Mouse (Mus musculus) CH12.LX (cell line): Measurements from ENCODE around the gene Sept4. TPM values are rescaled to one million over a fixed set of nuclear protein-coding genes. Genes with fewer than 3 reads are reported as not detected.

ENCODE experiments used
- DNase-seq: peaks from one replicate; pipeline ENCODE4 v3.0.0-alpha.2; 2013; ENCODE audit errors: extremely low read depth
- H3K27ac ChIP-seq: 2 replicates; pipeline ENCODE4 v1.5.1; 2012; ENCODE audit warnings: low read depth, mild to moderate bottlenecking, control low read depth, moderate library complexity; ENCODE audit not compliant: insufficient read depth
- H3K27me3 ChIP-seq: replicated peaks from 2 replicates; pipeline ENCODE3; 2012; ENCODE audit warnings: inconsistent platforms
- H3K36me3 ChIP-seq, 2 experiments: replicated peaks in 1 of 2; 2 replicates each; pipeline versions ENCODE3 to v1.6.1; 2012; ENCODE audit warnings: inconsistent platforms in 1 of 2, low read length in 1 of 2, mild to moderate bottlenecking in 1 of 2, mixed read lengths in 1 of 2, moderate library complexity in 1 of 2; ENCODE audit not compliant: control insufficient read depth in 1 of 2, insufficient read depth in 1 of 2
- H3K4me1 ChIP-seq, 2 experiments: 2 replicates each; pipeline ENCODE4 v1.6.1; 2012; ENCODE audit warnings: inconsistent platforms in 1 of 2, moderate library complexity in 1 of 2; ENCODE audit not compliant: insufficient read depth in 2 of 2, control insufficient read depth in 1 of 2
- H3K4me2 ChIP-seq: 2 replicates; pipeline ENCODE4 v1.6.1; 2012; ENCODE audit warnings: low read depth, mild to moderate bottlenecking, control low read depth; ENCODE audit not compliant: poor library complexity, insufficient read depth, severe bottlenecking
- H3K4me3 ChIP-seq, 3 experiments: fragments of 150-350 bp in 1 of 3; sonication (generic) in 1 of 3; replicated peaks in 1 of 3; 2 replicates each; pipeline versions ENCODE3 to v1.5.1; 2011 to 2012; ENCODE audit warnings: low read depth in 2 of 3, low read length in 2 of 3, mild to moderate bottlenecking in 2 of 3, moderate library complexity in 2 of 3, control low read depth in 1 of 3, improper control_type of control experiment in 1 of 3, inconsistent platforms in 1 of 3, mixed read lengths in 1 of 3; ENCODE audit not compliant: poor library complexity in 1 of 3
- H3K79me2 ChIP-seq: replicated peaks from 2 replicates; pipeline ENCODE4 v1.6.1; 2012; ENCODE audit warnings: mild to moderate bottlenecking, moderate library complexity; ENCODE audit not compliant: control insufficient read depth, poor library complexity, insufficient read depth, severe bottlenecking; ENCODE audit errors: extremely low read depth
- H3K9ac ChIP-seq: 2 replicates; pipeline ENCODE4 v1.6.1; 2012; ENCODE audit warnings: low read depth, mild to moderate bottlenecking, control low read depth, moderate library complexity; ENCODE audit not compliant: insufficient read depth
- H3K9me3 ChIP-seq: replicated peaks from 2 replicates; pipeline ENCODE3; 2012; ENCODE audit warnings: low read length, inconsistent platforms, mixed read lengths
- CHD1 ChIP-seq: IDR thresholded peaks from 2 replicates; pipeline ENCODE4 v1.6.1; 2012; ENCODE audit warnings: low read depth, low read length, improper control_type of control experiment, inconsistent platforms
- CHD2 ChIP-seq: IDR thresholded peaks from 2 replicates; pipeline ENCODE4 v1.6.1; 2011; ENCODE audit warnings: low read length, improper control_type of control experiment
- CTCF ChIP-seq, 2 experiments: IDR thresholded peaks in 1 of 2; conservative IDR thresholded peaks in 1 of 2; 2 replicates each; pipeline ENCODE4 v1.5.1; 2011 to 2012; ENCODE audit warnings: low read depth in 2 of 2, low read length in 2 of 2, improper control_type of control experiment in 1 of 2, inconsistent platforms in 1 of 2, mild to moderate bottlenecking in 1 of 2, moderate library complexity in 1 of 2
- E2F4 ChIP-seq: IDR thresholded peaks from 2 replicates; pipeline ENCODE4 v1.6.1; 2011; ENCODE audit warnings: low read depth, low read length, improper control_type of control experiment; ENCODE audit not compliant: insufficient replicate concordance
- ELF1 ChIP-seq: IDR thresholded peaks from 2 replicates; pipeline ENCODE4 v1.6.1; 2014; ENCODE audit warnings: low read depth, mild to moderate bottlenecking, inconsistent platforms, low read length, improper control_type of control experiment
- EP300 ChIP-seq: IDR thresholded peaks from 2 replicates; pipeline ENCODE4 v1.6.1; 2011; ENCODE audit warnings: low read length, improper control_type of control experiment
- ETS1 ChIP-seq: conservative IDR thresholded peaks from 2 replicates; pipeline ENCODE4 v1.6.1; 2012; ENCODE audit warnings: low read depth, mild to moderate bottlenecking, inconsistent platforms, low read length, improper control_type of control experiment, moderate library complexity
- GABPA ChIP-seq: IDR thresholded peaks from 2 replicates; pipeline ENCODE4 v1.6.1; 2012; ENCODE audit warnings: low read depth, low read length, improper control_type of control experiment, inconsistent platforms; ENCODE audit not compliant: insufficient replicate concordance
- IRF4 ChIP-seq: IDR thresholded peaks from 2 replicates; pipeline ENCODE4 v1.6.1; 2014; ENCODE audit warnings: low read depth, mild to moderate bottlenecking, inconsistent platforms, low read length, improper control_type of control experiment
- JUN ChIP-seq: IDR thresholded peaks from 2 replicates; pipeline ENCODE4 v1.6.1; 2011; ENCODE audit warnings: low read depth, mild to moderate bottlenecking, low read length, improper control_type of control experiment, moderate library complexity; ENCODE audit not compliant: insufficient read depth
- JUND ChIP-seq: conservative IDR thresholded peaks from 2 replicates; pipeline ENCODE4 v1.6.1; 2011; ENCODE audit warnings: low read depth, low read length, improper control_type of control experiment
- MAX ChIP-seq: IDR thresholded peaks from 2 replicates; pipeline ENCODE4 v1.6.1; 2011; ENCODE audit warnings: low read length, improper control_type of control experiment
- MAZ ChIP-seq: IDR thresholded peaks from 2 replicates; pipeline ENCODE4 v1.6.1; 2012; ENCODE audit warnings: low read depth, mild to moderate bottlenecking, inconsistent platforms, low read length, improper control_type of control experiment, moderate library complexity
- MEF2A ChIP-seq: IDR thresholded peaks from 2 replicates; pipeline ENCODE4 v1.6.1; 2014; ENCODE audit warnings: low read depth, mild to moderate bottlenecking, inconsistent platforms, low read length, improper control_type of control experiment, borderline replicate concordance
- MXI1 ChIP-seq: IDR thresholded peaks from 2 replicates; pipeline ENCODE4 v1.6.1; 2011; ENCODE audit warnings: mild to moderate bottlenecking, low read depth, low read length, improper control_type of control experiment
- NELFE ChIP-seq: IDR thresholded peaks from 2 replicates; pipeline ENCODE4 v1.6.1; 2011; ENCODE audit warnings: low read depth, low read length, improper control_type of control experiment
- NRF1 ChIP-seq: IDR thresholded peaks from 2 replicates; pipeline ENCODE4 v1.6.1; 2014; ENCODE audit warnings: low read depth, mild to moderate bottlenecking, inconsistent platforms, low read length, improper control_type of control experiment, moderate library complexity
- PAX5 ChIP-seq: IDR thresholded peaks from 2 replicates; pipeline ENCODE4 v1.6.1; 2012; ENCODE audit warnings: low read length, inconsistent platforms, mixed read lengths
- POLR2A ChIP-seq: IDR thresholded peaks from 2 replicates; pipeline ENCODE4 v1.6.1; 2011; ENCODE audit warnings: low read depth, mild to moderate bottlenecking, improper control_type of control experiment, low read length
- POLR2AphosphoS2 ChIP-seq: IDR thresholded peaks from 2 replicates; pipeline ENCODE4 v1.6.1; 2011; ENCODE audit warnings: low read depth, low read length, improper control_type of control experiment
- RAD21 ChIP-seq: IDR thresholded peaks from 2 replicates; pipeline ENCODE4 v1.6.1; 2011; ENCODE audit warnings: low read depth, mild to moderate bottlenecking, low read length, improper control_type of control experiment, moderate library complexity
- SIN3A ChIP-seq: IDR thresholded peaks from 2 replicates; pipeline ENCODE4 v1.6.1; 2012; ENCODE audit warnings: low read length, improper control_type of control experiment, inconsistent platforms
- SMC3 ChIP-seq: IDR thresholded peaks from 2 replicates; pipeline ENCODE4 v1.6.1; 2011; ENCODE audit warnings: low read depth, low read length, improper control_type of control experiment
- TBP ChIP-seq: conservative IDR thresholded peaks from 2 replicates; pipeline ENCODE4 v1.6.1; 2011; ENCODE audit warnings: low read depth, low read length, improper control_type of control experiment
- ZC3H11A ChIP-seq: IDR thresholded peaks from 2 replicates; pipeline ENCODE4 v1.6.1; 2012; ENCODE audit warnings: low read depth, mild to moderate bottlenecking, inconsistent platforms, low read length, improper control_type of control experiment
- ZKSCAN1 ChIP-seq: IDR thresholded peaks from 2 replicates; pipeline ENCODE4 v1.6.1; 2012; ENCODE audit warnings: low read depth, inconsistent platforms, low read length, improper control_type of control experiment, borderline replicate concordance
- ZMIZ1 ChIP-seq: IDR thresholded peaks from 2 replicates; pipeline ENCODE4 v1.6.1; 2012; ENCODE audit warnings: low read depth, mild to moderate bottlenecking, inconsistent platforms, low read length, improper control_type of control experiment
- ZNF384 ChIP-seq: IDR thresholded peaks from 2 replicates; pipeline ENCODE4 v1.6.1; 2012; ENCODE audit warnings: low read depth, low read length, improper control_type of control experiment, inconsistent platforms
- dilution Hi-C: fragments of 300-500 bp; cut with MboI; formaldehyde crosslinking; loops from 2 replicates; pipeline ENCODE4 v1.14.3; 2020; ENCODE audit warnings: low sequenced_read_pairs; ENCODE audit not compliant: extremely low pct_unique_long_range_greater_than_20kb, extremely low pct_ligation_motif_present
- in situ Hi-C: fragments of 300-500 bp; cut with MboI; formaldehyde crosslinking; loops from 3 replicates; pipeline ENCODE4 v1.14.3; 2019; ENCODE audit warnings: low sequenced_read_pairs, low pct_ligation_motif_present, low pct_unique_long_range_greater_than_20kb, mixed read lengths
- polyA plus RNA-seq: library from polyadenylated mRNA; unstranded; fragments of >175 nt; gene quantifications from 2 replicates; pipeline ENCODE4 v1.2.1, GENCODE M21; 2012; ENCODE audit warnings: low read depth; ENCODE audit not compliant: insufficient read length
- total RNA-seq, 2 experiments: library from RNA; depleted of rRNA; stranded (reverse); fragments of 300-350 nt in 1 of 2; fragments of >200 nt in 1 of 2; gene quantifications; 2 replicates each; pipeline ENCODE4 v1.2.3; 2012 to 2014

The Sept4 gene
- total and polyA plus RNA-seq, 3 experiments = 0.32 to 1.7 (median 1.5) TPM

GRCm38 (mm10) chr11:87581933-87582710 is 13.4 kb downstream of the Sept4 start:
- no peak overlapping the region for H3K27ac ChIP-seq
- no peak for TF ChIP-seq RAD21
- no peak for TF ChIP-seq PAX5
- no peak for TF ChIP-seq ETS1
- TF ChIP-seq E2F4 = no peak
- TF ChIP-seq GABPA = no peak
- no peak for TF ChIP-seq TBP
- TF ChIP-seq SMC3 = no peak
- no peak for TF ChIP-seq SIN3A
- H3K9ac ChIP-seq = no peak overlapping the region
- no peak overlapping the region for H3K4me2 ChIP-seq
- peaks cover 51% of the 10 kb centered on the region for H3K27me3 ChIP-seq
- H3K36me3 ChIP-seq = no peaks in the 10 kb centered on the region
- peaks cover 14 to 22% of the 10 kb centered on the region in 2 experiments for H3K4me1 ChIP-seq
- no peaks in the 10 kb centered on the region for H3K9me3 ChIP-seq
- dilution Hi-C loops (no loop called here), in situ Hi-C loops (no loop called here)
- no peaks in the 10 kb centered on the region for H3K79me2 ChIP-seq
- H3K4me3 ChIP-seq = no peak overlapping the region
- no peak for DNase-seq

- Histone ChIP-seq H3K4me3 (no peak overlapping the region), H3K27ac (no peak overlapping the region), H3K9me3 (no peaks in the 10 kb centered on the region), H3K36me3 (no peaks in the 10 kb centered on the region), H3K9ac (0 out of 2 replicates have a peak overlapping the region, but pooled peaks have one; percentile 1), H3K79me2 (no peaks in the 10 kb centered on the region), H3K27me3 (peaks cover 40% of the 10 kb centered on the region), H3K4me1 (peaks cover 14 to 16% of the 10 kb centered on the region in 2 experiments), H3K4me2 (no peak overlapping the region)
- DNase-seq = no peak
- dilution Hi-C loops = no loop called here
- in situ Hi-C loops = no loop called here
- TF ChIP-seq ETS1 (no peak), NRF1 (no peak), JUN (no peak), SMC3 (no peak; the same call in 1 of the 2 replicates), TBP (0 out of 2 replicates have a peak, but pooled peaks have one; percentile 43), NELFE (peak; percentile 27; the same call in 1 of the 2 replicates), POLR2AphosphoS2 (no peak), ZMIZ1 (peak; percentile 65; the same call in 1 of the 2 replicates), ZKSCAN1 (no peak), RAD21 (no peak; the same call in 1 of the 2 replicates), ZNF384 (no peak), SIN3A (0 out of 2 replicates have a peak, but pooled peaks have one; percentile 39), ELF1 (no peak), CHD1 (no peak), ZC3H11A (no peak), CHD2 (0 out of 2 replicates have a peak, but pooled peaks have one; percentile 24), MAZ (0 out of 2 replicates have a peak, but pooled peaks have one; percentile 59), POLR2A (0 out of 2 replicates have a peak, but pooled peaks have one; percentile 38), JUND (no peak), MEF2A (peak; percentile 27; the same call in 1 of the 2 replicates), EP300 (peak; percentile 52; the same call in 1 of the 2 replicates), MXI1 (peak; percentile 24; the same call in 1 of the 2 replicates), GABPA (no peak), IRF4 (peak; percentile 65), MAX (no peak), E2F4 (no peak), CTCF (conservative IDR thresholded peaks at IDR 0.05 in 1 of 2, IDR thresholded peaks at IDR 0.05 in 1 of 2; ENCODE audit: low read depth in 2 of 2, low read length in 2 of 2) (peak in 1 of 2 experiments; percentile 12; a peak in 1 of 4 replicates)
Measured at GRCm38 (mm10) chr11:87583291-87584034, 14.8 kb downstream of the Sept4 start.
